Mouse (Mus musculus) stomach, embryonic 14.5 days (tissue): ENCODE results near the gene Mta1. TPM values are rescaled to one million over a fixed set of nuclear protein-coding genes. Genes with fewer than 3 reads are reported as not detected.
A peak's percentile ranks its signal among the peaks of the same experiment; 100 is the strongest.

Source experiments
- ATAC-seq: fragments of 200-750 bp; cut with Nextera tagmentation; 2 replicates; pipeline ENCODE4 v1.8.0; 2017; ENCODE audit warnings: low read depth, moderate TSS enrichment; ENCODE audit not compliant: insufficient number of reproducible peaks, insufficient read depth, low FRiP score
- H3K27ac ChIP-seq: fragments of 300-500 bp; sonication (generic); 2 replicates; pipeline ENCODE4 v1.5.1; 2014; ENCODE audit warnings: mild to moderate bottlenecking, low read length, moderate library complexity, mixed read lengths
- H3K27me3 ChIP-seq: fragments of 300-500 bp; sonication (generic); 2 replicates; pipeline ENCODE4 v1.6.1; 2014; ENCODE audit warnings: low read length, control low read depth, mixed read lengths; ENCODE audit not compliant: control insufficient read depth, insufficient read depth
- H3K36me3 ChIP-seq: fragments of 300-500 bp; sonication (generic); 2 replicates; pipeline ENCODE4 v1.6.1; 2014; ENCODE audit warnings: mild to moderate bottlenecking, control low read depth, low read length, moderate library complexity, mixed read lengths; ENCODE audit not compliant: control insufficient read depth, insufficient read depth
- H3K4me1 ChIP-seq: fragments of 300-500 bp; sonication (generic); 2 replicates; pipeline ENCODE4 v1.6.1; 2014; ENCODE audit warnings: low read length, control low read depth, mixed read lengths; ENCODE audit not compliant: control insufficient read depth, insufficient read depth
- H3K4me2 ChIP-seq: fragments of 300-500 bp; sonication (generic); replicated peaks from 2 replicates; pipeline ENCODE4 v1.6.1; 2014; ENCODE audit warnings: low read depth, low read length, control low read depth
- H3K4me3 ChIP-seq: fragments of 300-500 bp; sonication (generic); 2 replicates; pipeline ENCODE4 v1.5.1; 2014; ENCODE audit warnings: low read depth, low read length, control low read depth
- H3K9ac ChIP-seq: fragments of 300-500 bp; sonication (generic); replicated peaks from 2 replicates; pipeline ENCODE4 v1.6.1; 2014; ENCODE audit warnings: low read depth, mild to moderate bottlenecking, control low read depth, low read length, moderate library complexity, mixed read lengths
- H3K9me3 ChIP-seq: fragments of 300-500 bp; sonication (generic); 2 replicates; pipeline ENCODE4 v1.6.1; 2016; ENCODE audit warnings: low read depth, low read length, control low read depth; ENCODE audit not compliant: control insufficient read depth
- WGBS: fragments of 180-500 bp; shearing (Covaris S2); extraction: QIAGEN DNeasy Blood & Tissue Kit; methylation state at CpG from one replicate; pipeline ENCODE4 v1.1.7; 2014; 5-methylcytosine and 5-hydroxymethylcytosine counted together
- polyA plus RNA-seq: library from polyadenylated mRNA; unstranded; fragments of >200 nt; fragmentation: Nextera tagmentation; extraction: Ambion mirVana; gene quantifications from 2 replicates; pipeline ENCODE4 v1.2.1, GENCODE M21; 2014

The Mta1 gene
- polyA plus RNA-seq, 1 experiment from 2014 or later, result 21.8 TPM

DNA sequence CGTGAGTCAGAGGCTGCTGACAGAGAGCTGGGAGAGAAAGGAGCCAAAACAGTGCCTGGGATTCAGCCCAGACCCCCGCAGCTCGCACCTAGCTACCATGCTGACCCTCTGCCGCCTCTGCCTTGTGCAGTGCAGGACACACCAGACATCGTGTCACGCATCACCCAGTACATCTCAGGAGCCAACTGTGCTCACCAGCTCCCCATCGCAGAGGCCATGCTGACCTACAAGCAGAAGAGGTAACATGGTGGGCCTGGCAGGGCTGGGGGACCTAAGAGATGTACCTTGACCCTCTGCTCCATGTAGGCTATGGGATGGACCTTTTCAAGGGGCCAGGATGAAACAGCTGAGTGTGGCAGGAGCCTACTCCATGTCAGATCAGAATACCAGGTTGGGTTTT is 34.4 kb upstream of the Mta1 start:
- no peaks in the 10 kb centered on the region for H3K4me1 ChIP-seq
- no peak for ATAC-seq

DNA sequence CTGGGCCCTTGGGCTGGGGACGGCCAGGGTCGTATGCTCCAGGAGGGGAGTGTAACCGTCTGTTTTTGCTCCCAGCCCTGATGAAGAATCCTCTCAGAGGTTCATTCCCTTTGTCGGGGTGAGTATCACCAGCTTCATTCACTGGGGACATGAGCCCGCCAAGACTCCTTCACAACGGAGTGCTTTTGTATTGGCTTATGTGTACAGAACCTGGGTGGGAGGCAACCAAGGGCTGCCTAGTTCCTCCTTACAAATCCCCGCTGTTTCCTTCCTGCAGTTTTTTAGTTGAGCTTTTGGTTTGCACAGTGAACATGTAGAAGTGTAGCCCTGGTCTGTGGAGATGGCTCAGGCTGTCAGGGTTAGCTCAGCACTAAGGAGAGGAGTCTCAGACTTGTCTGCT is 30.1 kb upstream of the Mta1 start:
- Histone ChIP-seq H3K36me3 (peaks cover 37% of the 10 kb centered on the region), H3K9ac (no peak overlapping the region), H3K4me1 (no peaks in the 10 kb centered on the region), H3K9me3 (no peaks in the 10 kb centered on the region), H3K27ac (no peak overlapping the region), H3K4me2 (no peak overlapping the region), H3K4me3 (no peak overlapping the region), H3K27me3 (no peaks in the 10 kb centered on the region)
- no peak for ATAC-seq
- 86% methylated on average over 7 of the region's 7 CpGs for WGBS

More for the DNA sequence above, 34.4 kb upstream of the Mta1 start:
- Histone ChIP-seq H3K27me3 (no peaks in the 10 kb centered on the region), H3K36me3 (peaks cover 39% of the 10 kb centered on the region), H3K27ac (no peak overlapping the region), H3K4me3 (no peak overlapping the region), H3K4me2 (no peak overlapping the region), H3K9ac (no peak overlapping the region), H3K9me3 (no peaks in the 10 kb centered on the region)
- 91% methylated on average over 7 of the region's 7 CpGs for WGBS

DNA sequence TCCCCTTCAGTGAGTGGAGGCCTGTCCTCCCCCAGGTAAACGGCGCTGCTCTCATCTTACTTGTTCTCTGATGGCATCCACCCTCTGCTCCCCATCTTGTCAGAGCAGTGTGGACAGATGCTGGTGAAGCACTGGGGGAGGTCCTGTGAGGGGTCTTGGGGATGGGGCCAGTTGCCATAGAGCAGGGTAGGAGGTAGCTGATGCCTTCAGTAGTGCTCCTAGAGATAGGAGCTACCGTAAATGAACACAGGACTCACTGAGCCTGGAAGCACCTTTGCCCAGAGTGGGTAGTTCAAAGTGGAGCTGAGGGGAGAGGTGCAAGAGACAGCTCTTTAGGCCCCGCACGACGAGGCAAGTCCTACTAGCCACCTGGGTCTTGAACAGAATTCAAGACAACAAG is 28.7 kb upstream of the Mta1 start:
- Histone ChIP-seq H3K27ac (no peak overlapping the region), H3K4me3 (no peak overlapping the region), H3K4me1 (peaks cover 9% of the 10 kb centered on the region), H3K9ac (no peak overlapping the region), H3K4me2 (no peak overlapping the region), H3K36me3 (peaks cover 33% of the 10 kb centered on the region), H3K27me3 (no peaks in the 10 kb centered on the region), H3K9me3 (no peaks in the 10 kb centered on the region)
- WGBS, result 91% methylated on average over 6 of the region's 6 CpGs
- no peak for ATAC-seq

DNA sequence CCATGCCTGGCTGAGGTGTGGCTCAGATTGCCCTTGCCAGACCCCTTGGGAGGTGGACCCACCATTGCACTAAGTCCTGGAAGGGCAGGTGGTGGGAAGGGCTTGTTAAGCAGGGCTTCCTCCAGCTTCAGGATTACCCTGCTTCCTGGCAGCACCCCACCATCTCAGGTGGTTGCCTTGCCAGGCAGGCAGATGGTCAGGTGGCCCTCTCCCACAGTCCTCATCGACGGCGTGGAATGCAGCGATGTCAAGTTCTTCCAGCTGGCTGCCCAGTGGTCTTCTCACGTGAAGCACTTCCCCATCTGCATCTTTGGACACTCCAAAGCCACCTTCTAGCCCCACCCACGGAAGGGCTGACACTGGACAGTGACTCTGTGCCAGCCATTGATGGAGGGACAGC is 26.8 kb upstream of the Mta1 start:
- no peak overlapping the region for H3K9ac ChIP-seq
- H3K27me3 ChIP-seq, result no peaks in the 10 kb centered on the region
- no peaks in the 10 kb centered on the region for H3K9me3 ChIP-seq
- H3K27ac ChIP-seq, result no peak overlapping the region
- peaks cover 18% of the 10 kb centered on the region for H3K4me1 ChIP-seq
- no peak overlapping the region for H3K4me3 ChIP-seq
- peaks cover 33% of the 10 kb centered on the region for H3K36me3 ChIP-seq
- WGBS, result 91% methylated on average over 6 of the region's 6 CpGs
- H3K4me2 ChIP-seq, result no peak overlapping the region
- ATAC-seq, result no peak

DNA sequence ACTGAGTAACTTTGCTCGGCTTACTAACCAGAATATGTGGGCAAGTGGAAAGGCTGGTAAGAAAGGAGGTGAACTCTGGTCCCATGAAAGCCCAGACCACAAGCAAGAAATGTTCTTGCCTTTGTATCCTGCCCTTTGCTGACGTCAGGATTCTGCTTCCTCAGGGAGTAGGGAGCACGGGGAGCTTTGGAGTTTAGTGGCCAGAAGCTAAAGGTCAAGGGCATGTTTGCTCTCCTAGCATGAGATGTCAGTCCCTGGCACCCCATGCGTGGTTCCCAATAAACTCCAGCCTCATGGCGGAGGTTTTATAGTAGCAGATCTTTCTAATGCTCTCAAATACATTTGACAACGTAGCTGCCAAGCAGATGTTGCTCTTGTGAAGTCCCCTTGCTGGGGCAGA is 26.3 kb upstream of the Mta1 start:
- Histone ChIP-seq H3K27ac (no peak overlapping the region), H3K27me3 (no peaks in the 10 kb centered on the region), H3K36me3 (peaks cover 33% of the 10 kb centered on the region), H3K4me2 (no peak overlapping the region), H3K9ac (no peak overlapping the region), H3K9me3 (no peaks in the 10 kb centered on the region), H3K4me3 (no peak overlapping the region), H3K4me1 (peaks cover 18% of the 10 kb centered on the region)
- no peak for ATAC-seq
- WGBS, result 84% methylated on average over 6 of the region's 6 CpGs

DNA sequence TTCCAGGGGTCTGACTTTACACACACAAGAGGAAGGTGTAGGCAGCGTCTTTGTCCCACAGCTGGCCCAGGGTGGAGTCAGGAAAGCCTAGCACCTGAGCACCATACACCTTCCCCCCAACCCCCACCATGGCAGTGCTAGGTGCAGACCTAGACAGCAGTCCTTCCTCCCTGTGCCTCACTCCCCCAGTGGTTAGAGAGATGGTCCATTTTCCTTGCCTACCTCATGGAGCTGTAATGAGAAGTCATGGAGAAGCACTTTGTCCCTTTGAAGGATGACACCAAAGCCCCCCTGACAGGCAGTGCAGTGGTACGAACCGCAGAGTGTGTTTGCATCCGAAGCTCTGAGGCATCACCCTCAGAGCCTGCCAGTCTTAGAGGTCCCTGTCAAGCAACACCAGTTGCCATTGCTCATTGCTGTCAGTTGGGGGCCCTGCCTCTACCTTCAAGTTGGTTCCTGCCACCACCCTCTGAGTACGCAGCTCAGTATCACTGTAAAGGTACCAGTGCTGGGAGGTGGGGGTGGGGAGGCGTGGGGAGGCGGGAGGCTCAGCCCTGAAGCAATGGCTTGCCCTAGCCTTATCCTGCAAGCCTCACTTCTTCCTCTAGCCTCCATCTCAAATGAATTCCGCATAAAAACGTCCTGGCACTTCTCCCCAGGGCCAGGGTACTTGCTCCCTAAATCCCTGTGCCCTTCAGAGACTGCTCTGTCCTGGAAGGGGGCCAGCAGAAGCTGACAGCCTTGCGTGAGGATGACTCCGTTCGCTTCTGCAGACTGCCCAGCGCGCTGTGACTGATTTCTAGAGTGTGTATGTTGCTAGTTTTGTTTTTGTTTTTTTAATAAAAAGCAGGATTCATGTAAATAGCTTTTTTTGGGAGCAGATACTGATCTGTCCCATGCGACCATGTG is 24.4 kb upstream of the Mta1 start:
- peaks cover 18% of the 10 kb centered on the region for H3K4me1 ChIP-seq
- no peaks in the 10 kb centered on the region for H3K27me3 ChIP-seq
- peak; percentile 44; the same call in 1 of the 2 replicates for ATAC-seq
- H3K4me3 ChIP-seq, result peak overlapping the region; percentile 28
- H3K4me2 ChIP-seq, result peak overlapping the region; percentile 54
- H3K27ac ChIP-seq, result peak overlapping the region; percentile 79; the same call in 1 of the 2 replicates
- H3K9ac ChIP-seq, result peak overlapping the region; percentile 6
- H3K9me3 ChIP-seq, result no peaks in the 10 kb centered on the region
- peaks cover 31% of the 10 kb centered on the region for H3K36me3 ChIP-seq
- 9% methylated on average over 15 of the region's 15 CpGs for WGBS

DNA sequence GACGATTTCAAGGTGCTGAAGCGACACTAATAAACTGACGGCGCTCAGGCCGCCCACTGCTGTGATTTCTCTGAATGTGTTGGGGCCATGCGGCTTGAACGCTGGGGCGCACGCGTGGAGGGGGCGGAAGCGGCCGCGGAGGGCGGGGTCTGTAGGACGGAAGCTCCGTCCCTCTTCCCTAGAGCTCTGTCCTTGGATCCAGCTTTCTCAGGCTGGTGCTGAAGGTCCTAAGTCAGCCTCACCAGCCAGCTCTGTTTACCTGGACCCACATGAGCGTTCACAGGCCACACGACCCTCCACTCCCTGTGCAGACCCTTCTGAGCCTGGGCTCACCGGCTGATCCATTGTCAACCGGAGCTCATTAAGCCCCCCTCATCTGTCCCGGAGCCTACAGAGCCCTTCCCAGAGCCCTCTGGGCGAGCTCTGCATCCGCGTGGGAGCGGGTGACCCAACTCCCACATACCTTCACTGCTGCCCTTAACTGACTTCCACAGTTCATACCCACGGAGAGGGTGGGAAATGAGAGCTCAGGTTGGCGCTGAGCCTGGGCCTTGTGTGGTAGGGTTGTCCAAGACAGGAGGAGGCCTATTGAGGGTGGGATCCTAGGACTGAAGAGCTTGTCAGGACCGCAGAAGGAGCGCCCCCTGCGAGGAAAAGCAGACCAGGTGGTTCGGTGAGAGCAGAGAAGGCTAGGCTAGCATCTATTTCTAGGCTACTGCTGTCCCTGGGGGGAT is 23.6 kb upstream of the Mta1 start, which contains the start of gene Tex22:
Tex22 (plus strand) TSS at position 174 of the 734 bp plus-strand sequence.
- Histone ChIP-seq H3K27me3 (no peaks in the 10 kb centered on the region), H3K4me1 (peaks cover 18% of the 10 kb centered on the region), H3K9me3 (no peaks in the 10 kb centered on the region), H3K4me3 (peak within 1 kb of the TSS; percentile 28), H3K4me2 (peak within 1 kb of the TSS; percentile 54), H3K9ac (peak within 1 kb of the TSS; percentile 6), H3K27ac (peak within 1 kb of the TSS; percentile 79), H3K36me3 (peaks cover 24% of the 10 kb centered on the region)
- 3% methylated on average over 32 of the region's 32 CpGs for WGBS
- peak; percentile 89 for ATAC-seq

DNA sequence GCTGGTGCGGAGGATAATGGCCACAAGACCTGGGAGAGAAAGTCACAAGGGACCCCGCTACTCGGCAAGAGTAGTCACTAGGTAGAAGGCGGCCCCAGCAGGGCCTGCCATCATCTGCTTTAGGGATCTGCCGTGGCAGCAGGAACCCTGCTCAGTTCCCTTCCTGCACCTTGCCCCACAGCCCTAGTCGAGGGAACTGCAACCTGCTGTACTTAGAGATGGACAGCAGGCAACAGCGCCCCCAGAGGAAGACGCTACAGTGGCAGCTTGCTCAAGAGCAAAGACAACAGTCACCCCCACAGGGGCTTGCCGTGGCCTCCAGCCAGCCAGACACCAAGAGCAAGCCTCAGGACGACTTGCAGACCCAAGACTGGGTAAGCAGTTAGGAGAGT is 23.0 kb upstream of the Mta1 start:
- peak overlapping the region; percentile 54 for H3K4me2 ChIP-seq
- no peaks in the 10 kb centered on the region for H3K27me3 ChIP-seq
- H3K4me3 ChIP-seq, result peak overlapping the region; percentile 28
- no peak overlapping the region; the same call in 1 of the 2 replicates for H3K9ac ChIP-seq
- H3K36me3 ChIP-seq, result peaks cover 19% of the 10 kb centered on the region; the same call in 1 of the 2 replicates
- WGBS, result 6% methylated on average over 10 of the region's 10 CpGs
- ATAC-seq, result peak; percentile 82
- H3K4me1 ChIP-seq, result peaks cover 18% of the 10 kb centered on the region
- H3K9me3 ChIP-seq, result no peaks in the 10 kb centered on the region
- peak overlapping the region; percentile 79; the same call in 1 of the 2 replicates for H3K27ac ChIP-seq
